In genomic region chrX:105765005-105765706, GRCm38 (mm10) we compare ENCODE assay signal across 8 mouse cellular contexts. TPM values are rescaled to one million over a fixed set of nuclear protein-coding genes. Genes with fewer than 3 reads are reported as not detected.
DNase-seq lines count a peak whose midpoint lies in the region; ATAC-seq and TF ChIP-seq lines count a peak whose summit lies in the region.

No protein-coding gene starts in this region.

- peaks cover 61% of the 10 kb centered on the region for H3K27me3 ChIP-seq in E14TG2a.4 (ENCODE audit: insufficient read depth, low read length)
- peaks cover 68% of the 10 kb centered on the region for H3K27me3 ChIP-seq in heart, embryonic 10.5 days (ENCODE audit: insufficient read depth, poor library complexity, severe bottlenecking)
- H3K27me3 ChIP-seq in limb, embryonic 10.5 days (ENCODE audit: low read depth, poor library complexity, severe bottlenecking): peaks cover 98% of the 10 kb centered on the region
- H3K27me3 ChIP-seq in neural tube, embryonic 12.5 days (replicated peaks): peaks cover 52% of the 10 kb centered on the region

- H3K9ac ChIP-seq in neural tube, embryonic 12.5 days: no peak overlapping the region

- WGBS in heart, embryonic 10.5 days: 11% methylated on average over 36 of the region's 36 CpGs
- 17% methylated on average over 29 of the region's 36 CpGs for WGBS in limb, embryonic 10.5 days
- 19% methylated on average over 36 of the region's 36 CpGs for WGBS in neural tube, embryonic 12.5 days

- no peaks in the 10 kb centered on the region for H3K9me3 ChIP-seq in E14TG2a.4 (ENCODE audit: low read length)
- H3K9me3 ChIP-seq in heart, embryonic 10.5 days: no peaks in the 10 kb centered on the region
- H3K9me3 ChIP-seq in limb, embryonic 10.5 days (replicated peaks): no peaks in the 10 kb centered on the region
- no peaks in the 10 kb centered on the region for H3K9me3 ChIP-seq in neural tube, embryonic 12.5 days

- no peaks in the 10 kb centered on the region for H3K4me1 ChIP-seq in E14TG2a.4 (replicated peaks; ENCODE audit: low read depth, low read length)
- H3K4me1 ChIP-seq in heart, embryonic 10.5 days: 0 out of 2 replicates have a peak, but pooled peaks cover 8% of the 10 kb centered on the region
- peaks cover 17% of the 10 kb centered on the region for H3K4me1 ChIP-seq in limb, embryonic 10.5 days
- H3K4me1 ChIP-seq in neural tube, embryonic 12.5 days: no peaks in the 10 kb centered on the region

- H3K4me3 ChIP-seq in E14TG2a.4 (replicated peaks; ENCODE audit: low read length): peak overlapping the region; percentile 69
- peak overlapping the region; percentile 57 for H3K4me3 ChIP-seq in heart, embryonic 10.5 days
- H3K4me3 ChIP-seq in limb, embryonic 10.5 days: peak overlapping the region; percentile 42
- H3K4me3 ChIP-seq in neural tube, embryonic 12.5 days: peak overlapping the region; percentile 29

- TF ChIP-seq CTCF in E14TG2a.4 (conservative IDR thresholded peaks at IDR 0.05; ENCODE audit: low read length): no peak

- 0 out of 2 replicates have a peak overlapping the region, but pooled peaks have one; percentile 22 for H3K27ac ChIP-seq in heart, embryonic 10.5 days
- no peak overlapping the region for H3K27ac ChIP-seq in limb, embryonic 10.5 days
- H3K27ac ChIP-seq in neural tube, embryonic 12.5 days: no peak overlapping the region

- peak overlapping the region; percentile 59 for H3K4me2 ChIP-seq in neural tube, embryonic 12.5 days (replicated peaks)

- H3K36me3 ChIP-seq in E14TG2a.4 (ENCODE audit: insufficient read depth, low read length): no peaks in the 10 kb centered on the region
- no peaks in the 10 kb centered on the region for H3K36me3 ChIP-seq in heart, embryonic 10.5 days
- H3K36me3 ChIP-seq in limb, embryonic 10.5 days: no peaks in the 10 kb centered on the region
- no peaks in the 10 kb centered on the region for H3K36me3 ChIP-seq in neural tube, embryonic 12.5 days

- ATAC-seq in neural tube, embryonic 12.5 days (ENCODE audit: low FRiP score, low read depth): peak; percentile 38; the same call in 1 of the 2 replicates

- peak; percentile 1 for DNase-seq in adrenal gland, postnatal 25 days
- DNase-seq in adrenal gland, adult 8-10 months: no peak
- DNase-seq in heart, embryonic 10.5 days (ENCODE audit: low spot score): no peak
- peak; percentile 34 for DNase-seq in limb, embryonic 10.5 days (ENCODE audit: low spot score)
- DNase-seq in adipocyte (ENCODE audit: low spot score): no peak
- DNase-seq in layer of hippocampus, adult 18-20 months (ENCODE audit: low spot score in 2 of 2): no peak

RNA-seq across cellular contexts. Expression of gene Fgf16, which starts 1.1 kb away (rescaled TPM):
- not detected in 2 replicates for total RNA-seq in adrenal gland, postnatal 25 days (2021)
- total RNA-seq in adrenal gland, adult 8-10 months (2022): under 1 TPM; 0.17 to 0.59 (median 0.40) TPM
- 0.09 TPM in 1 of 2 replicates, not detected in the other for polyA plus RNA-seq in heart, embryonic 10.5 days (2016; fragmentation: Nextera tagmentation; extraction: Ambion mirVana)
- polyA plus RNA-seq in limb, embryonic 10.5 days (2016; fragmentation: Nextera tagmentation; extraction: Ambion mirVana): not detected in 2 replicates
- not detected in 2 replicates for polyA plus RNA-seq in neural tube, embryonic 12.5 days (2016; fragmentation: Nextera tagmentation; extraction: Ambion mirVana)
- total RNA-seq in layer of hippocampus, adult 18-20 months (2021): 1 to 10 TPM in 1 of 2 experiments, under 1 TPM in 1; 0.94 to 1.2 TPM

Comparison
In these comparisons a context has a peak if more than half of its experiments do, and no peak if none do; other contexts are left out.
1. DNase-seq: peak in adrenal gland, postnatal 25 days (single experiment) and limb, embryonic 10.5 days (single experiment); none in adrenal gland, adult 8-10 months (single experiment), heart, embryonic 10.5 days (single experiment), adipocyte (single experiment) and layer of hippocampus, adult 18-20 months (0 of 2).
2. Peak in every context shown above with its lines, with median percentiles within 50 percentile points of each other: H3K4me3 ChIP-seq.